Mouse (Mus musculus) hindbrain, embryonic 12.5 days (tissue): ENCODE data around the gene Gm4952. TPM values are rescaled to one million over a fixed set of nuclear protein-coding genes. Genes with fewer than 3 reads are reported as not detected.
A peak's percentile ranks its signal among the peaks of the same experiment; 100 is the strongest.

ENCODE experiments used
- ATAC-seq: fragments of 200-750 bp; cut with Nextera tagmentation; 2 replicates; pipeline ENCODE4 v1.8.0; 2017; ENCODE audit warnings: moderate TSS enrichment; ENCODE audit not compliant: low FRiP score
- H3K27ac ChIP-seq: fragments of 300-500 bp; sonication (generic); 2 replicates; pipeline ENCODE4 v1.5.1; 2016; ENCODE audit warnings: mild to moderate bottlenecking
- H3K27me3 ChIP-seq: fragments of 300-500 bp; sonication (generic); 2 replicates; pipeline ENCODE4 v1.6.1; 2016; ENCODE audit warnings: mild to moderate bottlenecking
- H3K36me3 ChIP-seq: fragments of 300-500 bp; sonication (generic); 2 replicates; pipeline ENCODE4 v1.6.1; 2016; ENCODE audit warnings: mild to moderate bottlenecking
- H3K4me1 ChIP-seq: fragments of 300-500 bp; sonication (generic); 2 replicates; pipeline ENCODE4 v1.6.1; 2016
- H3K4me2 ChIP-seq: fragments of 300-500 bp; sonication (generic); replicated peaks from 2 replicates; pipeline ENCODE4 v1.6.1; 2016; ENCODE audit warnings: mild to moderate bottlenecking
- H3K4me3 ChIP-seq: fragments of 300-500 bp; sonication (generic); 2 replicates; pipeline ENCODE4 v1.5.1; 2016; ENCODE audit warnings: mild to moderate bottlenecking
- H3K9ac ChIP-seq: fragments of 300-500 bp; sonication (generic); 2 replicates; pipeline ENCODE4 v1.6.1; 2016; ENCODE audit warnings: mild to moderate bottlenecking, moderate library complexity
- H3K9me3 ChIP-seq: fragments of 300-500 bp; sonication (generic); replicated peaks from 2 replicates; pipeline ENCODE4 v1.6.1; 2016; ENCODE audit warnings: mild to moderate bottlenecking
- WGBS: fragments of 180-500 bp; shearing (Covaris S2); methylation state at CpG from one replicate; pipeline ENCODE4 v1.1.7; 2016; 5-methylcytosine and 5-hydroxymethylcytosine counted together
- polyA plus RNA-seq: library from polyadenylated mRNA; unstranded; fragments of >200 nt; fragmentation: Nextera tagmentation; extraction: Ambion mirVana; gene quantifications from 2 replicates; pipeline ENCODE4 v1.2.1, GENCODE M21; 2016

The Gm4952 gene
- polyA plus RNA-seq, result not detected in 2 replicates

DNA sequence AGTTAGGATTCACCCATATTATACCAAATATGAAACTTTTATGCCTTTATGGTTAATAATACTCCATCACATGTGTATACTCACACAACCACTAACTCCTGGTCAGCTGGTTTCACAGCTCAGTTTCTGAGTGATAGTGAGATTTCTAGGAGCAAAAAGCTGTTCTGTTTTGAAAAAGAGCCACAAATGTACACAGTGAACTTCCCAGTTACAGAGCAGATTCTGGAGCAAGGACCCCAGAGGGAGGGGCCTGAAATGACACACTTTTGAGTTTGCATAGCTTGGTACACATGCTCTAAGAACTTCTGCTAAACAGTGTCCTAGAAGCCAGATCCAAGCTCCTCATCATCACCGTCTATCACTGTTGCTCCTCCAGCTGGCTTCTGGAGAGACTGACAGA is at the start of gene Gm4952:
TSS of gene Gm4952 (plus strand) at position 301 of the 400 bp plus-strand sequence.
- ATAC-seq, result no peak
- H3K4me3 ChIP-seq, result no peak within 1 kb of the TSS
- H3K27ac ChIP-seq, result no peak within 1 kb of the TSS
- peaks cover 15% of the 10 kb centered on the region for H3K27me3 ChIP-seq
- H3K9ac ChIP-seq, result no peak within 1 kb of the TSS
- H3K4me1 ChIP-seq, result peaks cover 4% of the 10 kb centered on the region; the same call in 1 of the 2 replicates
- no peaks in the 10 kb centered on the region for H3K9me3 ChIP-seq
- H3K36me3 ChIP-seq, result no peaks in the 10 kb centered on the region
- WGBS, result 65% methylated on average over 1 of the region's 1 CpGs
- no peak within 1 kb of the TSS for H3K4me2 ChIP-seq

DNA sequence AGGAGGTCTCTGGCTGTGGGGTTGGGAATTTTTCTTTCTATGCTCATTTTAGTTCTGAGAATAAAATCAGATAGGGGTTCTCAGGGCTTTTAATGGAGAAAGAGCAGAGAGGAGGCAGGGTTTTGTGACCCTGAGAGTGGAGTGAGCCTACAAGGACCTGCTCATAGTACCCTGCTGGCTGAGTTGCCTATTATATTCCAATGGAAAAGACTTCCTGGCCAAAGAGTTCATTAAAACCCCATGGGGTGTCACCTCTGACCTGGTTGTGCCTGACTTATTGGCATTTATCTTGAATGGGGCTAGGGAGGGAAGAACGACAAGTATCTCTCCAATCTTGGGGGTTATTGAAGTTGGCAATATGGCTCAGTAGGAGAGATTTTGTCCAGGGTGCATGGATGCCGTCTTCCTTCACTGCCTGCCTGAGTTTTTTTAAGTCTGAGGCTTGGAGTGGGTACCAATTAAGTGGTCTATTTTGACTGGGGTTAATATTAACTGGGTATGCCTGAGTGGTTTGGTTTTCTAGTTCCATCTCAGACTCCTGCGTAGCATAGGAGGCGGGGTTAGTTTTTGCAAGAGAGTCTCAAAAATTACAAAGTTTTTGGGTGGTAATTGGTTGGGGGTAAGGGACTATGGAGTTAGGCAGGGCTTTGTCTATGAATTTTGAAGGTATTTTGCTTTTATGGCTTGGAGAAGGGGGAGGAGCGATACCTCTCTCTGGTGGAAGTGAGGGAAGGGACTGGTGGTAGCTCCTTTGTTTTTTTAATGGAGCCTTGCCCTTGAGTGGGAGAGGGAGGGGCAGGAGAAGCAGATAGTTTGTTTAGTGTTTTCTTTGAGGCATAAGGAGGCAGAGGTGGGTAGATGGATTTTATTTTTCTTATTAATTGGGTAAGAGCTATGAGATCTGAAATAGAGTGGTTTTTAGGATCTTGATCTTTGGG is 49.5 kb upstream of the Gm4952 start:
- Histone ChIP-seq H3K4me2 (no peak overlapping the region), H3K4me3 (no peak overlapping the region), H3K27ac (no peak overlapping the region), H3K9me3 (no peaks in the 10 kb centered on the region), H3K36me3 (no peaks in the 10 kb centered on the region), H3K4me1 (no peaks in the 10 kb centered on the region), H3K9ac (no peak overlapping the region), H3K27me3 (no peaks in the 10 kb centered on the region)
- WGBS, result 57% methylated on average over 5 of the region's 5 CpGs
- ATAC-seq, result no peak

DNA sequence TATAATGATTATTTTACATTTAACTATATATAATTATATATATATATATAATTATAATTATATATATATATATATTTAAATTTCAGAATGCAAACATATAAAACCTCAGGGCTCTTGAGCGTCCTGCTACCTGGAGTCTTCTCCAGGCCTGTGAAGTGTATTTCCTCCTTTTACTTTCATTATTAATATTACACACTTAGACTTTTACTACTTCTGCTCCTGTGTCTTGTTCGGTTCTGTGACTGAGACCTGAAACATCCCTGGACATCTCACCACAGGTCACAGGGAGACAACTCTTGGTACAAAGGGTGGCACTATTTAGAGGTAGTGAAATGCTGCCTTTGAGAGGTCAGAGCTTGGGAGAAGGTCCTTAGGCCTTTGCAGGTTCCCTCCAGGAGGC is 43.5 kb upstream of the Gm4952 start:
- Histone ChIP-seq H3K4me3 (no peak overlapping the region), H3K27ac (no peak overlapping the region), H3K9ac (no peak overlapping the region), H3K9me3 (no peaks in the 10 kb centered on the region), H3K36me3 (no peaks in the 10 kb centered on the region), H3K27me3 (no peaks in the 10 kb centered on the region), H3K4me1 (no peaks in the 10 kb centered on the region), H3K4me2 (no peak overlapping the region)
- no peak for ATAC-seq
- 94% methylated on average over 2 of the region's 2 CpGs for WGBS

DNA sequence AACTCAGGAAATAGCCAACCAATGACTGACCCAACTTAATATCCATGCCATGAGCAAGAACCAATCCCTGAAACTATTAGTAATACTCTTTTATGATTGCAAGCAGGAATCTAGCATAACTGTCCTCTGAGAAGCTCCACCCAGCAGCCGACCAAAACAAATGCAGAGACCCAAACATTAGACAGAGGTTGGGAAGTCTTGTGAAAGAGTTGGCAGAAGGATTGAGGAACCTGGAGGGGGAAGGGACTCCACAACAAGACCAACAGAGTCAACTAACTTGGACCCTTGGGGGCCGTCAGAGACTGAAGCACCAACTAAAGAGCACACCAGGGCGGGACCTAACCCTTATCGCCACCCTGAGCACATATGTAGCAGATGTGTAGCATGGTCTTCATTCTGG is 41.6 kb upstream of the Gm4952 start:
- 85% methylated on average over 4 of the region's 4 CpGs for WGBS
- Histone ChIP-seq H3K4me3 (no peak overlapping the region), H3K27ac (no peak overlapping the region), H3K36me3 (no peaks in the 10 kb centered on the region), H3K9ac (no peak overlapping the region), H3K4me2 (no peak overlapping the region), H3K4me1 (no peaks in the 10 kb centered on the region), H3K9me3 (no peaks in the 10 kb centered on the region), H3K27me3 (no peaks in the 10 kb centered on the region)
- no peak for ATAC-seq

DNA sequence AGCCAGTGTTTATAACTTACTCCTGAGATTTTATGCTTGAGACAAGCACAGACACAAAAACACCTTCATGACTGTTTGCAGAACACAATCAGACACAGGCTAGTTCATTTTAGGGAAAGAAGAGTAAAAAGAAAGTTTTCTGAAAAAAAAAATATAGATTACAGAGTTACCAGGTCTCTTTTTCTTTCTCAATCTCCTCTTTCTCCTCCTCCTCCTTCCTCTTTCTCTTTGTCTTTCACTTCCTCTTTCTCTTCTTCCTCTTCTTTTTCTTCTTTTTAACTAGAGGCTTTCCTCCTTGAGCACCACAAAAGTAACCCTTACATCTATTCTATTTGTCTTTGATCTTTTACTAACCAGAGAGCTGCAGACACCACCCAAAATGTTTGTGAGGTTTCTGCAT is 35.6 kb upstream of the Gm4952 start:
- H3K4me2 ChIP-seq, result no peak overlapping the region
- ATAC-seq, result no peak
- H3K4me1 ChIP-seq, result no peaks in the 10 kb centered on the region
- H3K9ac ChIP-seq, result no peak overlapping the region
- no peak overlapping the region for H3K27ac ChIP-seq
- no peak overlapping the region for H3K4me3 ChIP-seq
- H3K27me3 ChIP-seq, result no peaks in the 10 kb centered on the region
- H3K36me3 ChIP-seq, result no peaks in the 10 kb centered on the region
- H3K9me3 ChIP-seq, result no peaks in the 10 kb centered on the region

DNA sequence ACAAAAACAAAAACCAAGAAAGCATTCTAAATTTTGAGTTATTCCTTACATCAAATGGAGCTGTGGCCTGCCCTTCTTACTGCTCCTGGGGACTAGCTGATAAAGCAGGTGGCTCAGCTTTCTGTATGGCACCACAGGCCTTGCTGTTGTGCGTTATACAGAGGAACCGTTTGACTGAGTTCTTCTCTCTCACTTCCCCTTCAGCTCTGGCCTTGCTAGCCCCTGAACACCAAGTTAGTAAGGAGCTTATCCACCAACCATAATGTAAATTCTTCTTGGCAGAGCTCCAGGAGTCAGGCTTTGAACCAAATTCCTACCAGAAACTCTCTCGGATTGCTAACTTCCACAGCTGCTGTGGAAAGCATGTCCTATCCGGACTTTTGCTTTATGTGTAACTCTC is 32.8 kb upstream of the Gm4952 start:
- ATAC-seq, result no peak
- Histone ChIP-seq H3K4me1 (no peaks in the 10 kb centered on the region), H3K27me3 (no peaks in the 10 kb centered on the region), H3K4me2 (no peak overlapping the region), H3K27ac (no peak overlapping the region), H3K4me3 (no peak overlapping the region), H3K9ac (no peak overlapping the region), H3K36me3 (no peaks in the 10 kb centered on the region), H3K9me3 (no peaks in the 10 kb centered on the region)
- WGBS, result 76% methylated on average over 4 of the region's 4 CpGs

DNA sequence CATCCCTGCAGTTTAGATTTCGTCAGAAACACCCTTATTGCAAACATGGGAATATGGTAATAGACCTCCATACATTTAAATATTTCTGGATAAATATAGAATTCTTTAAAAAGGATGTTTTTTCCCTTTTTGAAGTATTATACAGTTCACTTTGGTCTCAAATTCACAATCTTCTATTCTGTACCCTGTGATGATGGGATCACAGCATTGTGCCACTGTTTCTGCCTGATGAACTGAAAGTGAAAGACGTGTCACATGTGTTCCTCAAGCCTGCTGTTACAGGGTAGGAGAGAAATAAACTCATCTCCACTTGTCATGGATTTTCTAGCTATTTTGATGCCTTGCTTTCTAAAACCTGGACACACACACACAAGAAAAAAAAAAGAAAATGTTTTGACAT is 28.9 kb upstream of the Gm4952 start:
- Histone ChIP-seq H3K36me3 (no peaks in the 10 kb centered on the region), H3K4me2 (no peak overlapping the region), H3K9me3 (no peaks in the 10 kb centered on the region), H3K9ac (no peak overlapping the region), H3K4me1 (peaks cover 10% of the 10 kb centered on the region), H3K4me3 (no peak overlapping the region), H3K27ac (no peak overlapping the region), H3K27me3 (no peaks in the 10 kb centered on the region)
- no peak for ATAC-seq
- WGBS, result 69% methylated on average over 2 of the region's 2 CpGs

DNA sequence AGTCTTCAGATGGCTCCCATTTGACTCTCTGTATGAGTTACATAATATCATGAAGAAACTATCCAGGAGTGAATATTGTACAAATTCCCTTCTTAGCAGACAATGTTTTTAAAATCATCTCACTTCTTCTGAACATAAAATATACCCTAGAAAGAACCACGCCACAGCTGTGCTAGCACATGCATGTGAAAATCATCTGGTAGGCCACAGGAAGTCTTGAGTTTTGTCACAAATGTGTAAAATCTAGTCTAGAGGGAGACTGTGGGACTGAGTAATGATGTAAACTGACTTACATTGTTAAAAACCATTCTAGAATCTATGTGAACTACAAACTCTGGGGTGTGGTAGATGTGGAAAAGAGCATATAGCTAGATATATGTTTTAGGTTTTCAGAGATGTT is 28.1 kb upstream of the Gm4952 start:
- H3K4me3 ChIP-seq, result no peak overlapping the region
- H3K4me2 ChIP-seq, result no peak overlapping the region
- no peak overlapping the region for H3K9ac ChIP-seq
- ATAC-seq, result no peak
- WGBS, result 83% methylated on average over 1 of the region's 1 CpGs
- H3K36me3 ChIP-seq, result no peaks in the 10 kb centered on the region
- H3K27ac ChIP-seq, result no peak overlapping the region
- H3K27me3 ChIP-seq, result no peaks in the 10 kb centered on the region
- peaks cover 10% of the 10 kb centered on the region for H3K4me1 ChIP-seq
- H3K9me3 ChIP-seq, result no peaks in the 10 kb centered on the region

DNA sequence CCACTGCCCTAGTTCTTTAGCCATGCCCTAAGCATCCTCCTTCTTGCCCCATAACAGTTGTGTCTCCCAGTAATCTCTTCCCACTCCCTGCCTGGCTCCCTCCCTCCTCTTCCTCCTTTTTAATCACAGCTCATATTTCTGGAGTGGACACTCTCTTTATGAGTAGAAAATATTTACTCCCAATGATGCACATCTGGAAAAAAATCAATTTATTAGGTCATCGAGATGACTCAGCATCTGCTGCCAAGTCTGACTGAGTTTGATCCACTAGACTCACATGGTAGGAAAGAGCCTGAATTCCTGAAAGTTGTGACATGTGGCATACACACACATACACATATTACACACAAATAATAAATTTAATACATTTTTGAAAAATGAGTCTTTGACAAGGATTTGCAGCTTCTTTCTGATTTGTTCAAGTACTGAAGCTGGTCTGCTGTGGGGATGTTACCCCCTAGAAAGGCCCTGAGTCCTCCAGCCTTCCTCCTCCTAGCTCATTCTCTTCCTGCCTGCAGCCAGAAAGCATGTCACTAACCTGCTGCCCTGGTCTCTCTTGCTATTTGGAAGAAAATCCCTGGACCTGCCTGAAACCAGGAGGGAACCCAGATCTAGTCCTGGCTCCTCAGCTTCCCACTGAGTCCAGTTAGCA is 27.0 kb upstream of the Gm4952 start:
- peak overlapping the region; percentile 31 for H3K4me3 ChIP-seq
- ATAC-seq, result peak; percentile 32
- H3K27ac ChIP-seq, result no peak overlapping the region
- H3K4me2 ChIP-seq, result peak overlapping the region; percentile 55
- peaks cover 10% of the 10 kb centered on the region for H3K4me1 ChIP-seq
- H3K9ac ChIP-seq, result no peak overlapping the region
- H3K9me3 ChIP-seq, result no peaks in the 10 kb centered on the region
- WGBS, result 90% methylated on average over 1 of the region's 1 CpGs
- H3K27me3 ChIP-seq, result no peaks in the 10 kb centered on the region
- H3K36me3 ChIP-seq, result no peaks in the 10 kb centered on the region

DNA sequence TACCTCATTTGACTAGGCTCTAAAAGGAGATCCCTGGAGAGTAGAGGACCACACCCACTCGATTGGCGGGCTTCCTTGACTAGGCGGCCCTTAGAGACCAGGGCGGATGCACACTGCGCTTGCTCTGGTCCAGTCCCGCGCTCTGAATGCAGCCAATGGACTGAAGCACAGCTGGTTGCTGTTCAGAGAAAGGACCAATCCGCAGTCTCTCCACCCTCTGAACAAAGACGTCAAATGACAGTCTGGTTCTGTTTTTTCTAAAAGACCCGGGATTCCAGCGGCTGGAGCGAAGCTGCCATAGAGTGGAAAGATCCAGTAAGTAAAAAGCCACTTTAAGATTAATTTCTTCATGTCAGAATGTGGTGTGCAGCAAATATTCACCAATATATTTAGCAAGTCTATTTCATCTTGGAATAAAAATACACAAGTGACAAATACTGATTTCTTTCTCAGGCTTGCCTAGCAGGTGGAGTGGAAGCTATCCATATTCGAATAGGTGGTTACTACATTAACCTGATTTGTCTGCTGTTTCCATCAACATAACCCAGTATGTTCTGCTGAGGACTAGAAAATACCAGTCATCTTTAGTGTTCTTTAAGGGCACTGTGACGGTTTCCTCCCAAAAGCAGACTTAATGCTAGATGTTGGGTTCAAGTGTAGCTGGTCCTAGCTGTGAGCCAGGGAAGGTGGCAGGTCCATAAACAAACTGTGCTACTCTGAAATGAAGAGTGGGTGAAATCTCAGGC is 26.3 kb upstream of the Gm4952 start:
- WGBS, result 6% methylated on average over 14 of the region's 14 CpGs
- Histone ChIP-seq H3K9me3 (no peaks in the 10 kb centered on the region), H3K9ac (peak overlapping the region; percentile 49; the same call in 1 of the 2 replicates), H3K4me1 (peaks cover 10% of the 10 kb centered on the region), H3K4me3 (peak overlapping the region; percentile 31), H3K36me3 (no peaks in the 10 kb centered on the region), H3K27me3 (no peaks in the 10 kb centered on the region), H3K4me2 (peak overlapping the region; percentile 55), H3K27ac (no peak overlapping the region)
- peak; percentile 100 for ATAC-seq

DNA sequence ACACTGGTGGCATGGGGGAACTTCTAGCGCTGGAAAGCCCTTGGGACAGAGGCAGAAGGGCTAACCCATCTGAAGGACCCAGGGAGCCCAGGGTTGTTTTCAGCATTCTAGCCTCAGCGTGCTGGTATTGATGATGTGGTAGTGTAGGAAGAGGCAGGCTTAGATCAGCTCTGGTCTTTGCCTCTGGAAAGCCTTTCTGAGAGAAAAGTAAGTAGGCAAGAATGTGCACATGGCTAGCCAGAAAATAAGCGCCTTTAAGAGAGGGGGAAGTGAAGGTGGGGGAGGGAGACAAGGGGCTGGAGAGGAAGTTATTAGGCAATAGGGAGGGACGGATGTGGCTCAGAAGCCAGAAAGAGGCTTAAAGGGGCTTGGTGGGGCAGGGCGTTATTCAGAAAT is 25.8 kb upstream of the Gm4952 start:
- 22% methylated on average over 5 of the region's 5 CpGs for WGBS
- Histone ChIP-seq H3K4me2 (peak overlapping the region; percentile 55), H3K4me3 (peak overlapping the region; percentile 31), H3K9me3 (no peaks in the 10 kb centered on the region), H3K27ac (no peak overlapping the region), H3K27me3 (no peaks in the 10 kb centered on the region), H3K9ac (peak overlapping the region; percentile 49; the same call in 1 of the 2 replicates), H3K4me1 (peaks cover 10% of the 10 kb centered on the region), H3K36me3 (no peaks in the 10 kb centered on the region)
- no peak for ATAC-seq

DNA sequence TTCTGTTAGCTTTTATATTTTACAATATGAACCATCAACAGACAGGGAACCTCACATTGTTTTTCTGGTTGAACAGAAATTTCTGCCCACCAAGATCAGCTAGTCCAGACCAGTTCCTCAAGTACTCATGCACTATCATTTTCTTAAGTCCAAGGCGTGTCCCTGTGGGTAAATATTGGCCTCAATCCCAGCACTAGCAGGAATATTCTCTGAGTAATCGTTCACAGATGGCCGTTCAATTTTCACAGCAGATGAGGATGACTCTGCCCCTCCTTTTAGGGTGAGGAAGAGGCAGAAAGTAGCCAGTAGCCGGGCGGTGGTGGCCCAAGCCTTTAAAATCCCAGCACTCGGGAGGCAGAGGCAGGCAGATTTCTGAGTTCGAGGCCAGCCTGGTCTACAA is 24.7 kb upstream of the Gm4952 start:
- Histone ChIP-seq H3K4me3 (no peak overlapping the region), H3K9ac (no peak overlapping the region), H3K4me1 (peaks cover 10% of the 10 kb centered on the region), H3K27ac (no peak overlapping the region), H3K36me3 (no peaks in the 10 kb centered on the region), H3K27me3 (no peaks in the 10 kb centered on the region), H3K4me2 (no peak overlapping the region), H3K9me3 (no peaks in the 10 kb centered on the region)
- ATAC-seq, result no peak
- 92% methylated on average over 7 of the region's 7 CpGs for WGBS
